Mouse (Mus musculus): ENCODE data around the gene Mmp11. TPM values are rescaled to one million over a fixed set of nuclear protein-coding genes. Genes with fewer than 3 reads are reported as not detected.

Gene Mmp11
- total RNA-seq, 2 experiments from 2014 or later: 1.8 to 2.6 TPM

DNA sequence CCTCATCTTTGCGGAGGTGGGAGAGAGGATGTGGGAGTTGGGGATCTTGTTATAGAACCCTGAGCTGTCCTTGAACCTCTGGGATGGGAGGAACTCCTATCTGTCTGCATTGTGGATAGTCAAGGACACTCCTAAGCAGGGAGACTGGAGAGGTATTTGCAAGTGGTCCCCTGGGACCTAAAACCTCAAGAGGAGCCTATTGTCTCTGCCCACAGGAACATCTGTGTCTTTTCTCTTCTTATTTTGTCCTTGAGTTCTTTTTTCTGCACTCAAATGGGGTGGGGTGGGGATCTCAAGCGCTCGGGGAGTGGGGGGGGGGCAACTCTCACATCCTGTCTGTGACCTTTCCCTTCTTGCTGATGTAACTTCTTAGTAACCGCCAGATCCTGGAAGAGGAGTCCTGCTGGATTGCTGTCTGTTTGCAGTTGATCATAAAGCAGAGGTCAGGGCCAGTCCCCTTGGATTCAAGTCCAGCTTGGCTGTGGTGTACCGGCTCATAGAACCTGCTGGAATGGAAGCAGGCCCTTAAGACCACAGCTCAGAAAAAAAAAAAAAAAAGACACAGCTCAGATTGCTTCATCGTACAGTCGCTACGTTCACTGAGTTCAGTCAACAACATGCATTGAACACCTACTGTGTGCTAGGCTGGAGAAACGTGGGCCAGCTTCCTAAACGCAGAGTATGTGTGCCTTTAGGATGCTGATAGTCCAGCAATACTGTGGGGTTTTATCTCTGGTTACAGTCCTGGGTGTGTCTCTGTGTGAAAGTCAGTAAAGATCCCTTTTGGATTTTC is 1.8 kb upstream of the Mmp11 start:
- peak; percentile 38 for DNase-seq (ENCODE audit: low spot score)

DNA sequence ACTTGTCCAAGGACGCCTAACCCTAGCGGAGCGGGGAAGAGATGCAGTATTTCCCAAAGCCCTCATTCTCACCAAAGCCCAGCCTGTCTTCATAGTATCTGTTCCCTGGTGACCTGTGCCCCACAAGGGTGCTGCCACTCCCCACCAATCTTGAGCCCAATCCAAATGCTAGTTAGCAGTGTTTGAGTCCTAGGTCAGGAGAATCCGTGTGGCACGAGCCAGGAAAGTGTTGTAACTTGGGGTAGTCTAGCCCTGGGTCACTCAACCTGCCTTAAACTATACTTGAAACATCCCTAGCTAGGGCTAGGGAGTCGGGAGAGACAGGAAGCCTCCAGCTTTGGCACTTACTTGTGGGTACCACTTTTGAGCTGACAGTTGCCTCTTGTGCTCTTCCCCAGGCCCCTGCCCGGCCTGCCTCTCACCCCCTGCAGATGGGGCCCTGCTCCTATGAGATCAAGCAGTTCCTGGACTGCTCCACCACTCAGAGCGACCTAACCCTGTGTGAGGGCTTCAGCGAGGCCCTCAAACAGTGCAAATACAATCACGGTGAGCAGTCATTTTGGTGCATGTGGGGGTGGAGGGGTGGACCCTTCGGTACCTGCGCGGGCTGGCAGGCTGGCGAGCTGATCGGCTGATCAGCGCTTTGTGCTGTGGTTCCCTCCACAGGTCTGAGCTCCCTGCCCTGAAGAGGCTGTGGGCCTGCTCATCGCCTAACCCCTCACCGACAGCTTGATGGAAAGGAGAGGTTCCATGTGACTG is 792 bp upstream of the Mmp11 start:
- DNase-seq (ENCODE audit: low spot score): no peak

- no peak for DNase-seq (ENCODE audit: low spot score)
Measured at GRCm38 (mm10) chr10:75934991-75935390, 1.3 kb downstream of the Mmp11 start.

DNA sequence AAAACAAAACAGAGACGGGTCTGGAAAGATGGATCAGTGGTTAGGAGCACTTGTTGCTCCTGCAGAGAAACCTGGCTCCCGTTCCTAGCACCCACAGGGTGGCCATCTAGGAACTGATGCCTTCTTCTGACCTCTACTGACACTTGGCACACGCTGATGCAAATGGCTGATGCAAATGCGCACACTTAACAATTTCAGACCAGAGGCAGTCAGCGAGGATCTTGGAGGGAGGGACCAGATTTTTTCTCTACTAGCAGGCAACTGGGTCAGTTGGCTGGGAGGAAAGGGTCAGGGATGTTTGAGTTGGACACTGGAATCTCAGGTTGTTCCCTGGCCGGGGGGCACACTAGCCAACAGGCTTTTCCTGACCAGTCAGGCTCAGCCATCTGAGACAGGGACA is 3.4 kb downstream of the Mmp11 start, which contains the start of gene Chchd10:
Gene Chchd10, plus strand, starts transcription at position 240 of the 400 bp plus-strand sequence.
- DNase-seq (ENCODE audit: low spot score): no peak

GRCm38 (mm10) chr10:75932081-75932678 is 4.1 kb downstream of the Mmp11 start:
- DNase-seq (ENCODE audit: low spot score): no peak

DNA sequence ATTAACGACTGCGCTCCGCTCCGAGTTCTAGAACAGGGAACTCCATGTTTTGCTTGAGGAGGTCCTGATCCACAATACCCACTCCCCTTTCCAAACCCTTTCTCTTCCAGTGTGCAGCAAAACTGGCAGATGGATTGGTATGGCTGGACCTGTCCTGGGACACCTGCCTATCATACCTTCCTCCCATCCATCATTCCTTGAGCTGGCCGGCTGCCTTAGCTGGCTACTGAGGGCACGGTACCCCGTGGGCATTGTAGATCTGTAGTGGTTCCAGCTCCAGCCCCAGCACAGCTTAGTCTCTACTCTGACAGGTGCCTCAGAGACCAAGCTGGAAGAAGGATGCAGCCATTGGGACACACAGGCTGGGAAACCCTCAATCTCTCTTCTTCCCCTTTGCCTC is 5.0 kb downstream of the Mmp11 start:
- DNase-seq (ENCODE audit: low spot score): no peak

DNA sequence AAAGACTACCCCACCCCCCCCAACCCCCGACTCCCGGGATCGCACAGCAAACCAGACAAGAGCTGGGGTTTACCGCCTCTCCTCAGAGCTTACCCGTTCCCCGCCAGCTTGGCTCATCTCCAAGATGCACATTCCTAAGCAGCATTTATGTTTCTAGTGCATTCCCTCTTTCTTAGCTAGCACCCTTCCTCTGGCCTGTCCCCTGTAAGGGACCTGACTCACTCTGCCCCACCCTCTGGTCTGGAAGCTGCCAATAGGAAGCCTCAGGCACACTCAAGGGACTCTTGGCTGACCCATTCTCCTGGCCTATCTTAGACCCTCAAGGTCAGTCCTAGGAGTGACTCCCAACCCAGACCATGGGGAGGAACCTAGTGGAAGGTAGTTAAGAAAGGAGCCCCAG is 6.0 kb downstream of the Mmp11 start:
- no peak for DNase-seq (ENCODE audit: low spot score)

GRCm38 (mm10) chr10:75926396-75926795 is 9.9 kb downstream of the Mmp11 start:
- no peak for DNase-seq (ENCODE audit: low spot score)

DNA sequence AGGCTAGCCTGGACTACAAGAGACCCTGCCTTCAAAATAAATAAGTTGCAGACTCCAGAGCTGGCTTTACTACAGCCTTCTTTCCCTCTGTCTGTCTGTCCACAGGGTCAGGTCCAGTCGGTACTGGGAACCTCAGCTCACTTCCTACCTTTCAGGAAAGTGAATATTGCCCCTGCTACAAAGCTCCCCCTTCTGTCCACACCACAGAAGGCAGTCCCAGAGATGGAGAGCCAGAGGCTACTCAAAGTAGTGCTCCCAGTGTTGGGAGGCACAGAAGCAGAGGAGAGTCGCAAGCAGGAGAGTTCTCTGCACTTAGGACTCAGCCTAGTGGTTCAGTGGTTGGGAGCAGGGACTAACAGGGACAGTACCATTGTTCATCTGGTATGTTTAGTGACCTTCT is 12.0 kb downstream of the Mmp11 start:
- no peak for DNase-seq (ENCODE audit: low spot score)

DNA sequence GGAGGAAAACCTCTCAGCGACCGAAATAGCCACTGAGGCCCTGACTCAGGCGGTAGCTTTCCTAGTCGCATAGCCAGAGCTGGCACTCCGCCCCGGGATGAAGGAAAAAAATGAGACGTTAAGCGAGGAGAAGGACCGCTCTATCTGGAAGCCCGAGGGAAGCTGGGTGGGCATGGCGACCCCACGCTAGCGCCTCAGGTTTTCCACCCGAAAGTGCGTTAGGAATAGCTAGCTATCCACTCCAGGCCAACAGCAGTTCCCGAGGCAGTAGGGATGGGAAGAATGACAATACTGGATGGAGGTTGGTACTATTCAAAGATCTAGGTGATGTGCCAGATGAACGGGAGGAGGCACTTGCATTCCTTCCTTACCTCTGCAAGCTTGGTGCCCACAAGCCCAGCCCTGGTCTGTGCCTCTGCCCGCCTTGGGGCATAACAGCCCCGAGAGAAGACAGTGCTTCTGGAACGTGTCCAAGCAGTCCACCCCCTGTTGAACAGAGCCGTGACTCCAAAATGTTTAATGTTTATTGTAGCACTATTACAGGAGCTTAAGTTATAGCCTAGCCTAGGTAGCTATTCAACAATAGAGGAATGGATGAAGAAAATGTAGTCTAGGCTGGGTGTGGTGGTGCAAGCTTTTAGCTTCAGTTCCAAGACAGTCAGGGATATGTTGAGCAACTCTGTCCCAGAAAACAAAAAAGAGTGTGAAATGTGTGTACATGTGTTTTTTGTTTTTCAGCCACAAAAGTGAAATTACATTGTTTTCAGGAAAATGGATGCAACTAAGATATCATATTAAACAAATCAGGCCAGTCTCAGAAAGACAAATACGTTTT is 14.4 kb downstream of the Mmp11 start:
- no peak for DNase-seq (ENCODE audit: low spot score)

DNA sequence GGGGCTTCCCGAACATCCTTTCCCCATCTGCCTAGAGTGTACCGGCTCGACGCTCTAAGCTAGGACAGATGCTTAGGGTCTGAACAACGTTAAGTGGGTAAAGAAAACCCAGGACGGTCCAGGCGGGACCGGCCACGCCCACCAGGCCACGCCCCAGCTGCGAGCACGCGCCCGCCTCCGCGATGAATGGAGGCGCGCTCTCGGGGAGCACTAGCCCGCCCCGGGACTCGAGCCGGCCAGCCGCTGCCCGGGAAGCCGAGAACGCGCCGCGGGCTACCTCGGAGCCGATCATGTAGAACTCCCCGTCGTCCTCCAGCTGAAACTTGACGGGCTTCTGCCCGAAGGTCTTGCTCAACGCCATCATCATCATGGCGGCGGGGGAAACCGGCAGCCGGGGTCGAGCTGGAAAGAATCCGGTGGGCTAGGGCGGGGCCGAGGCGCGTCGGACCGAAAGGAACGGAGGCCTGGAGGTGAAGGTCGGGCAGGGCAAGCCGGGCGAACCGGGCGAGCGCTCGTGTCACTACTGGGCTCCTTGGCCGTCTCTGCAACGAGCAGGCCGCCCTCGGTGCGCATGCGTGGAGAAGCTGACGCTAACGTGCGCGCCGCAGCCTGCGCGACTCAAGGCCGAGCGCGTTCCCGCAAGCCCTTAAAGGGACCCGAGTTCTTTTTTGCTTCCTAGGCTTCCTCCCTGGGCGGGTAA is 15.1 kb downstream of the Mmp11 start, which contains the start of gene Smarcb1:
Gene Smarcb1, minus strand, starts transcription at position 592 of the 700 bp plus-strand sequence.
- peak; percentile 94 for DNase-seq (ENCODE audit: low spot score)

DNA sequence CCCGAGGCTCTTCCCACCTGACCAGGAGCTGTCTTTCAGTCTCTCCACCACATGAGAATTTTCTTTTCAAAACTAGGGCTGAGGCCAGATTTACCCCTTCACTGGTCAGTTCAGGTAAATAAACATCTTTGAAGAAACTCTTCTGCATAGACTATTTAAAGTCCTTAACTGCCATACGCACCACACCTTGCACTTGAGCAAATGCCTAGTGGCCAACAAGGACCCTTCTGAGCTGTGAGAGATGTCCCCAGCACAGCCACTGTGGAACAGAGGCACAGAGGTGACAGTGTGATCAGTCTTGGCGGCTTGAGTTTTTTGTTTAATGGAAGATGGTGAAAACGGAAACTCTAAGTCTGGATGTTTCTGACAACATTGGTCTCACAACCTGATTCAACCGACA is 17.3 kb downstream of the Mmp11 start:
- no peak for DNase-seq (ENCODE audit: low spot score)

- DNase-seq (ENCODE audit: low spot score): no peak
Measured at GRCm38 (mm10) chr10:75916840-75917239, 19.5 kb downstream of the Mmp11 start.

DNA sequence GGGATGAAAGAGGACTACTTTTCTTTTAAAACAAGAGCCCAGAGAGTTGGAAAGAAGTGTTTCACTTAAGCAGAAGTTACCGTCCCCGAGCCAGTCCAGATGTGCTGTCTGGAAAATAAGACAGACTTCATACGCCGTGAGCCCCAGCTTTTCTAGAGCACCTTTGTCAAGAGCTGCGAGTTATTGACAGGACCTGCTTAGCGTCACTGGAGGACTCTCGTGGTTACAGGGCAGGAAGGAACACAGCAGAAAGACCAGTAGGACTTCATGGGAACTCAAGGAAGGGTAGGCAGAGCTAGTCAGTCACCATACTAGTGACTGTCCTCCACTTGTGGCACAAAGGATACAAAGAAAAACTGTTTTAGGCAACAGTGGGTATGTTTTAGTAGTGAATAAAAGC is 20.7 kb downstream of the Mmp11 start:
- no peak for DNase-seq (ENCODE audit: low spot score)

GRCm38 (mm10) chr10:75913013-75913589 is 23.2 kb downstream of the Mmp11 start:
- DNase-seq (ENCODE audit: low spot score): no peak

GRCm38 (mm10) chr10:75910698-75911097 is 25.6 kb downstream of the Mmp11 start:
- no peak for DNase-seq (ENCODE audit: low spot score)

DNA sequence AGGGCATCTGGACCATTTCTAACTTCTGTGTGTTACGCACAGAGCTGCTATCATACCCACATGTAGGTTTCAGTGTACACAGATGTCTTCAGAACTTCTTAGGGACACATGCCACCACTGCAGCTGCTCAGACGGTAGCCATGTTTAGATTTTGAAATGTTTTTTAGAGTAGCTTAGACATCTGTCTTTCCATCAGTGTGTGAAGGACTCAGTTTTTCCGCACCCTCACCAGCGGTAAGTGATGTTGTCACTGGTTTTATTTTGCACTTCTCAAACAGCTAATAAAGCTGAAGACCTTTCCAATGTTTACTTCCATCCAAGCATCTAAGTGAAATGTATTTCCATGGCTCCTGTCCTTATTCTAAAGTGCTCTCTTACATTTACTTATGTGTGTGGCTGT is 29.4 kb downstream of the Mmp11 start:
- DNase-seq (ENCODE audit: low spot score): no peak

GRCm38 (mm10) chr10:75904391-75904790 is 31.9 kb downstream of the Mmp11 start:
- no peak for DNase-seq (ENCODE audit: low spot score)

DNA sequence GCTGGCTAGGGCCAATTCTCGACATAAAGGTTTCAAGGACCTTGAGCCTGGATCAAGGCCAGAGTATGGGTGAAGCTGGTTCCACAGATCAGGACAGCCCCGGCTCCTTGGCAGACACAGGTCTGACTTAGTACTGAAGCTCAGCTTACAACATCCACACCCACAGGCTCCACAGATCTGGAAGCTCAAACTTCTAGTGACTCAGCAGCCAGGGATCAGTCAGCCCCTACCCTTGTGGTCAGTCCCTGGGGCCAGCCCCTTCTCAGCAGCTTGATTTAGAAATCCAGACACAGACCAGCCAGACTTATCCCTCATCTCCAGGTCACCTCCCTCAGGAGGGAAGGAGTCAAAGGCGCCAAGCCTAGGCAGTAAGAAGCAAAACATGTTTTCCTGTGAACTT is 37.5 kb downstream of the Mmp11 start:
- DNase-seq (ENCODE audit: low spot score): peak; percentile 85

- DNase-seq (ENCODE audit: low spot score): no peak
Measured at GRCm38 (mm10) chr10:75898039-75898564, 38.2 kb downstream of the Mmp11 start.
